Comparison of ENCODE assay signal across 24 mouse cellular contexts in the genomic region with DNA sequence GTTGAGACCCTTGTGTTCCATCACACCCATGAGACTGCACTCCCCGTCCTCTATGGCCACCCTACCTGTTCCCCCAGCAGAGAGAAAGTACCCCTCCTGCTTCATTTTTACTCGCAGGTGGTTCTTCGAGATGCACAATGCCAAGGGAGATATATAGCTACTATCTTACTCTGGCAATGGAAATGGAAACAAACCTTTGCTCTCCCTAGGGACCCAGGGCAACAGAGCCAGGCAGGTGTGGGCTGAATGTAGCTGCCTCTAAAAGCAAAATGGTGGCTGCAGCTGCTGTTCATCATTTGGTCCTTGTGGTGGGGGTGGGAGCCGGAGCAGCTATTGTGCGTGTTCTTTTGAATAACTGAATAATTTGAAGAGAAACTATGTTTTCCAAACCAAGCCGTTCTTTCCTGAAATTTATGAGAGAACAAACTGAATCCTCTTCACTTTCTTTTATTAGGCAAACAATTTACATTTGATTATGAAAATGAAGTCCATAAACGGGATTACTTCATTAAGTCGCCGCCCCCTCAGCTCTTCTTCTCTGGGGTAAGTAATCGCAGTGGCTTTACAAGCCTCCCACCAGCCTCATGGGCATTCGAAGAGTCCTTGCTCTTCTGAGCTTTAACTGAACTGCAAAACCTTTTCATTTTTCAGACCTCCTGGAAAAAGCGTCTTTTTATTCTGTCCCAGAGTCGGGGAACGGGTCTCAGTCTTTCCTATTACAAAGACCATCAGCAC. TPM values are rescaled to one million over a fixed set of nuclear protein-coding genes. Genes with fewer than 3 reads are reported as not detected.
DNase-seq lines count a peak whose midpoint lies in the region; ATAC-seq and TF ChIP-seq lines count a peak whose summit lies in the region.
"Had no signal": no experiment of that assay in that cellular context is flagged by ENCODE, and none has a peak within 500 bp of the region (broad histone marks: within the 10 kb centered on the region; RNA-seq: fewer than 3 reads in every experiment).

No protein-coding gene starts in this region.

- intact Hi-C loops in left cerebral cortex, adult 2 months (cut with DNase I), result loop anchor here (2.0 kb wide), 1 partner anchor 18 kb away; no protein-coding TSS in a partner anchor
- intact Hi-C loops in left cerebral cortex, postnatal 36 days (cut with DNase I), result no loop called here

- no peak for TF ChIP-seq POLR2A in cortical plate, adult 2 months (IDR thresholded peaks at IDR 0.05; ENCODE audit: extremely low read depth, insufficient read depth, low read length)

- no peak for DNase-seq in left cerebral cortex, adult 2 months (ENCODE audit: extremely low spot score in 1 of 2, low spot score in 2 of 2)
- no peak for DNase-seq in left cerebral cortex, postnatal 36 days (ENCODE audit: low spot score in 2 of 2)
- DNase-seq in testis, postnatal 14 days (ENCODE audit: low spot score), result peak; percentile 65
- no peak for DNase-seq in testis, postnatal 10 days (ENCODE audit: low spot score)
- DNase-seq: adrenal gland, adult 8-10 months; adrenal gland, postnatal 25 days; cerebellum, adult 18-20 months; cerebellum, adult 9-10 months; cerebellum, postnatal 14 days; gastrocnemius, adult 2 months; gastrocnemius, postnatal 14 days; heart, adult 11 months had no signal

- peaks cover 10% of the 10 kb centered on the region for H3K4me1 ChIP-seq in cortical plate, adult 2 months (ENCODE audit: control insufficient read depth, insufficient read depth, low read length)
- H3K4me1 ChIP-seq: embryonic facial prominence, embryonic 12.5 days had no signal

- H3K4me3 ChIP-seq in left cerebral cortex, adult 2 months, result no peak overlapping the region
- no peak overlapping the region for H3K4me3 ChIP-seq in cortical plate, adult 2 months (ENCODE audit: insufficient read depth, low read length)
- H3K4me3 ChIP-seq: embryonic facial prominence, embryonic 12.5 days; embryonic facial prominence, embryonic 15.5 days; forebrain, embryonic 15.5 days; gastrocnemius, adult 2 months; hindbrain, embryonic 12.5 days; hindbrain, embryonic 15.5 days had no signal

- TF ChIP-seq CTCF in left cerebral cortex, adult 2 months (IDR thresholded peaks at IDR 0.05), result no peak
- no peak for TF ChIP-seq CTCF in cortical plate, adult 2 months (IDR thresholded peaks at IDR 0.05; ENCODE audit: extremely low read depth, insufficient read depth, low read length)

- ATAC-seq in megakaryocyte, adult 5-6 weeks (ENCODE audit: poor library complexity, severe bottlenecking), result no peak
- ATAC-seq: activated CD4-positive, CD25-positive, alpha-beta regulatory T cell, adult 4 months; CD4-positive, CD25-positive, alpha-beta regulatory T cell, adult 4 months; forebrain, embryonic 15.5 days had no signal

- H3K27ac ChIP-seq in left cerebral cortex, adult 2 months, result peak overlapping the region; percentile 53
- H3K27ac ChIP-seq in cortical plate, adult 2 months (ENCODE audit: insufficient read depth, low read length), result peak overlapping the region; percentile 51; the same call in 1 of the 2 replicates
- H3K27ac ChIP-seq: embryonic facial prominence, embryonic 12.5 days; embryonic facial prominence, embryonic 15.5 days; forebrain, embryonic 15.5 days; gastrocnemius, adult 2 months; hindbrain, embryonic 12.5 days; hindbrain, embryonic 15.5 days had no signal

RNA-seq across cellular contexts. Expression of a gene that starts 9.0 kb away (rescaled TPM):
- under 1 TPM; 0.72 to 0.89 TPM for total RNA-seq in left cerebral cortex, adult 2 months (2021)
- total RNA-seq in left cerebral cortex, postnatal 36 days (2021), result 1 to 10 TPM in 1 of 2 experiments, under 1 TPM in 1; 0.52 to 1.0 TPM
- 0.38 and 0.61 TPM in 2 replicates for polyA plus RNA-seq in cortical plate, adult 2 months (2012; rRNA removed)
- 0.14 TPM in 1 of 2 replicates, not detected in the other for total RNA-seq in megakaryocyte, adult 5-6 weeks (2015)
- 0.07 TPM in 1 of 2 replicates, not detected in the other for total RNA-seq in megakaryocyte, adult 5-6 weeks (2017)
- total RNA-seq: hematopoietic stem cell, adult 5-6 weeks had no signal
- polyA plus RNA-seq: C2C12; heart, embryonic 14.5 days had no signal
